Mouse (Mus musculus) intestine, postnatal 0 days (tissue): ENCODE measurements around the gene Plekhh2. TPM values are rescaled to one million over a fixed set of nuclear protein-coding genes. Genes with fewer than 3 reads are reported as not detected.

Experiments
- ATAC-seq: fragments of 200-750 bp; cut with Nextera tagmentation; 2 replicates; pipeline ENCODE4 v1.8.0; 2017; ENCODE audit warnings: mild to moderate bottlenecking, moderate TSS enrichment, moderate library complexity
- H3K27ac ChIP-seq: fragments of 300-500 bp; sonication (generic); 2 replicates; pipeline ENCODE4 v1.5.1; 2014; ENCODE audit warnings: mild to moderate bottlenecking, low read depth, low read length, moderate library complexity
- H3K27me3 ChIP-seq: fragments of 300-500 bp; sonication (generic); replicated peaks from 2 replicates; pipeline ENCODE4 v1.6.1; 2014; ENCODE audit warnings: low read length, mixed read lengths; ENCODE audit not compliant: control insufficient read depth, insufficient read depth
- H3K36me3 ChIP-seq: fragments of 300-500 bp; sonication (generic); 2 replicates; pipeline ENCODE4 v1.6.1; 2014; ENCODE audit warnings: mild to moderate bottlenecking, moderate library complexity; ENCODE audit not compliant: control insufficient read depth, insufficient read depth
- H3K4me1 ChIP-seq: fragments of 300-500 bp; sonication (generic); replicated peaks from 2 replicates; pipeline ENCODE4 v1.6.1; 2014; ENCODE audit warnings: antibody characterized with exemption, low read length, mixed read lengths; ENCODE audit not compliant: control insufficient read depth, insufficient read depth
- H3K4me2 ChIP-seq: fragments of 300-500 bp; sonication (generic); replicated peaks from 2 replicates; pipeline ENCODE4 v1.6.1; 2014; ENCODE audit warnings: low read depth, mild to moderate bottlenecking, moderate library complexity
- H3K4me3 ChIP-seq: fragments of 300-500 bp; sonication (generic); 2 replicates; pipeline ENCODE4 v1.5.1; 2014; ENCODE audit warnings: low read depth, low read length
- H3K9ac ChIP-seq: fragments of 300-500 bp; sonication (generic); 2 replicates; pipeline ENCODE4 v1.6.1; 2014; ENCODE audit warnings: mild to moderate bottlenecking, low read depth, low read length
- H3K9me3 ChIP-seq: fragments of 300-500 bp; sonication (generic); 2 replicates; pipeline ENCODE4 v1.6.1; 2016; ENCODE audit warnings: mixed run types; ENCODE audit not compliant: control insufficient read depth
- CTCF ChIP-seq: sonication (generic); IDR thresholded peaks from 2 replicates; pipeline ENCODE4 v1.5.1; 2016; ENCODE audit warnings: low read depth, mild to moderate bottlenecking, control low read depth, antibody characterized with exemption, moderate library complexity
- WGBS: fragments of 180-500 bp; shearing (Covaris S2); extraction: QIAGEN DNeasy Blood & Tissue Kit; methylation state at CpG from one replicate; pipeline ENCODE4 v1.1.7; 2014; 5-methylcytosine and 5-hydroxymethylcytosine counted together
- polyA plus RNA-seq: library from polyadenylated mRNA; unstranded; fragments of >200 nt; fragmentation: Nextera tagmentation; extraction: Ambion mirVana; gene quantifications from 2 replicates; pipeline ENCODE4 v1.2.1, GENCODE M21; 2015

Plekhh2 gene
- polyA plus RNA-seq, 1 experiment from 2014 or later = 2.8 TPM

DNA sequence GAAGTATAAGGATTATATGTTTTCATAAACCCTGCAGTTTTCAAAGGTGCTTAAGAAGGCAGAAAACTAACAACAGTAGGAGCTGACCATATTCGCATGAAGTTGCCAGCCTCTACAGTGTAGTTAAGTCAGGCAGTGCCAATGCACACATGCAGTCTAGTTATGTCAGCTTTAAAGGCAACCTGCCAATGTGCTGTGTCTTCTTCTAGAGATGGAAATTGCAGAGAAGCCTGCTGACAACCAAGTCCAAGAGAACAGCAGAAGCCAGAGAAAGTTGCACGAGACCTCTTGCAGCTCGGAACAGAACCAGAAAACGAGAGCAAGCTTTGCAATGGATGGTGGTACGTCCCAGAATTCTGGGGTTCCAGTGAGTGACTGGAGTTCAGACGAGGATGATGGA lies 54.1 kb downstream of the Plekhh2 start:
- Histone ChIP-seq H3K9me3 (no peaks in the 10 kb centered on the region), H3K4me1 (no peaks in the 10 kb centered on the region), H3K9ac (no peak overlapping the region), H3K27me3 (no peaks in the 10 kb centered on the region), H3K4me2 (no peak overlapping the region), H3K36me3 (peaks cover 5% of the 10 kb centered on the region; the same call in 1 of the 2 replicates), H3K4me3 (no peak overlapping the region), H3K27ac (no peak overlapping the region)
- no peak for TF ChIP-seq CTCF
- ATAC-seq = no peak
- WGBS = 92% methylated on average over 6 of the region's 6 CpGs

- Histone ChIP-seq H3K4me3 (no peak overlapping the region), H3K9me3 (no peaks in the 10 kb centered on the region), H3K27me3 (no peaks in the 10 kb centered on the region), H3K9ac (no peak overlapping the region), H3K4me2 (no peak overlapping the region), H3K4me1 (no peaks in the 10 kb centered on the region), H3K27ac (no peak overlapping the region), H3K36me3 (0 out of 2 replicates have a peak, but pooled peaks cover 5% of the 10 kb centered on the region)
- ATAC-seq = no peak
- WGBS = 71% methylated on average over 27 of the region's 27 CpGs
- no peak for TF ChIP-seq CTCF
These were observed 55.3 kb downstream of the Plekhh2 start for GRCm38 (mm10) chr17:84566773-84567555.

GRCm38 (mm10) chr17:84568807-84569206 lies 57.1 kb downstream of the Plekhh2 start:
- WGBS = 88% methylated on average over 12 of the region's 12 CpGs
- Histone ChIP-seq H3K4me1 (no peaks in the 10 kb centered on the region), H3K9ac (no peak overlapping the region), H3K36me3 (0 out of 2 replicates have a peak, but pooled peaks cover 3% of the 10 kb centered on the region), H3K4me3 (no peak overlapping the region), H3K4me2 (no peak overlapping the region), H3K9me3 (no peaks in the 10 kb centered on the region), H3K27me3 (no peaks in the 10 kb centered on the region), H3K27ac (no peak overlapping the region)
- ATAC-seq = no peak
- TF ChIP-seq CTCF = no peak

- H3K4me1 ChIP-seq = no peaks in the 10 kb centered on the region
- no peak overlapping the region for H3K4me2 ChIP-seq
- no peak overlapping the region for H3K4me3 ChIP-seq
- H3K9ac ChIP-seq = no peak overlapping the region
- no peaks in the 10 kb centered on the region for H3K9me3 ChIP-seq
- ATAC-seq = no peak
- TF ChIP-seq CTCF = no peak
- H3K36me3 ChIP-seq = no peaks in the 10 kb centered on the region
- no peaks in the 10 kb centered on the region for H3K27me3 ChIP-seq
- WGBS = 85% methylated on average over 8 of the region's 8 CpGs
- no peak overlapping the region for H3K27ac ChIP-seq
These were observed 58.1 kb downstream of the Plekhh2 start for GRCm38 (mm10) chr17:84569770-84570169.

DNA sequence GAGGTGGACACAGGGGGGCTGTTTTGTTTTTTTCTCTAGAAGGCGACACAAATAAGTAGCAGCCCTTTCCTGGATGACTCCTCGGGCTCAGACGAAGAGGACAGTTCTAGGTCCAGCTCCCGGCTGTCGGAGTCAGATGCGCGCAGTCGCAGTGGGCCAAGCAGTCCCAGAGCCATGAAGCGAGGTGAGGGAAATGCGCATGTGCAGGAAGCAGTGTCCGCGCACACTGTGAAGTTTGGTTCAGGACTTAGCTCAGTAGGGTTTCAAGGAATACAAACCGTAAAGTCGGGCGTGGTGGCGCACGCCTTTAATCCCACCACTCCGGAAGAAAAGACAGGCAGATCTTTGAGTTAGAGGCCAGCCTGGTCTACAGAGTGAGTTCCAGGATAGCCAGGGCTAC lies 59.9 kb downstream of the Plekhh2 start:
- no peaks in the 10 kb centered on the region for H3K27me3 ChIP-seq
- H3K4me2 ChIP-seq = no peak overlapping the region
- no peak overlapping the region for H3K4me3 ChIP-seq
- ATAC-seq = no peak
- WGBS = 88% methylated on average over 18 of the region's 18 CpGs
- H3K9ac ChIP-seq = no peak overlapping the region
- no peaks in the 10 kb centered on the region for H3K9me3 ChIP-seq
- no peak overlapping the region for H3K27ac ChIP-seq
- TF ChIP-seq CTCF = no peak
- H3K36me3 ChIP-seq = no peaks in the 10 kb centered on the region
- no peaks in the 10 kb centered on the region for H3K4me1 ChIP-seq

DNA sequence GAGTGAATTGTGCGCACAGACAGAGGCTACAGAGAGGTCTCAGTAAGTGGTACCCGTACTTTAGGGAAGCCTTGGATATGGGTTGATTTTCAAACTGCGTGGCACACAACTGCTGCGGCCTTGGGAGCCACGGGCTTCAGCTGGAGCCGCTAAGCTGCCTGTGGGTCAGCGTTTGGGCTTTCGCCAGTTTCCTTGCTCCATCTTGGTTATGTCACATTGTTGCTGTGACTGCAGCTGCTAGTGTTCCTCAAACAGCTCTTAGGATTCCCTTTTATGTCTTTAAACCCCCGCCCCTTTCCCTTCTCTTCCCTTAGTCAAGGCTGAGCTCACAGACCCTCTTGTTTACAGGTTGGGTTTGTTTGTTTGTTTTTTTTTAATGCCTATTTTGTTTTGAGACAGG lies 61.6 kb downstream of the Plekhh2 start:
- Histone ChIP-seq H3K4me2 (no peak overlapping the region), H3K9me3 (no peaks in the 10 kb centered on the region), H3K4me3 (no peak overlapping the region), H3K27ac (no peak overlapping the region), H3K9ac (no peak overlapping the region), H3K27me3 (no peaks in the 10 kb centered on the region), H3K36me3 (peaks cover 6% of the 10 kb centered on the region; the same call in 1 of the 2 replicates), H3K4me1 (no peaks in the 10 kb centered on the region)
- ATAC-seq = no peak
- 77% methylated on average over 9 of the region's 9 CpGs for WGBS
- TF ChIP-seq CTCF = no peak
